Mouse (Mus musculus): ENCODE measurements around the gene Tmem136.
A peak's percentile ranks its signal among the peaks of the same experiment; 100 is the strongest.

Tmem136 gene

GRCm38 (mm10) chr9:43078711-43079110, 37.7 kb downstream of the Tmem136 start:
- no peak for ATAC-seq (ENCODE audit: low TSS enrichment)

- ATAC-seq (ENCODE audit: low TSS enrichment): no peak
Measured at GRCm38 (mm10) chr9:43076163-43076562, 40.2 kb downstream of the Tmem136 start.

- ATAC-seq (ENCODE audit: low TSS enrichment): no peak
Measured at GRCm38 (mm10) chr9:43074611-43075010, 41.8 kb downstream of the Tmem136 start.

GRCm38 (mm10) chr9:43071741-43072140, 44.6 kb downstream of the Tmem136 start:
- ATAC-seq (ENCODE audit: low TSS enrichment): no peak

GRCm38 (mm10) chr9:43071176-43071575, 45.2 kb downstream of the Tmem136 start:
- no peak; the same call in 1 of the 2 replicates for ATAC-seq (ENCODE audit: low TSS enrichment)

- ATAC-seq (ENCODE audit: low TSS enrichment): no peak
Measured at GRCm38 (mm10) chr9:43070566-43070965, 45.8 kb downstream of the Tmem136 start.

GRCm38 (mm10) chr9:43070153-43070552, 46.2 kb downstream of the Tmem136 start:
- ATAC-seq (ENCODE audit: low TSS enrichment): no peak

- no peak for ATAC-seq (ENCODE audit: low TSS enrichment)
Measured at GRCm38 (mm10) chr9:43067896-43068295, 48.5 kb downstream of the Tmem136 start.

- ATAC-seq (ENCODE audit: low TSS enrichment): no peak
Measured at GRCm38 (mm10) chr9:43065231-43065630, 51.1 kb downstream of the Tmem136 start.

- peak; percentile 77 for ATAC-seq (ENCODE audit: low TSS enrichment)
Measured at GRCm38 (mm10) chr9:43061545-43061944, 54.8 kb downstream of the Tmem136 start.

Measured in frontal cortex, adult (tissue).